Mouse (Mus musculus) embryonic facial prominence, embryonic 12.5 days (tissue): ENCODE data around the gene Ndufa8. TPM values are rescaled to one million over a fixed set of nuclear protein-coding genes. Genes with fewer than 3 reads are reported as not detected.
A peak's percentile ranks its signal among the peaks of the same experiment; 100 is the strongest.

Experiments used
- ATAC-seq: fragments of 200-750 bp; cut with Nextera tagmentation; 2 replicates; pipeline ENCODE4 v1.8.0; 2017; ENCODE audit not compliant: insufficient number of reproducible peaks, insufficient read depth, low FRiP score, low TSS enrichment
- H3K27ac ChIP-seq: fragments of 300-500 bp; sonication (generic); 2 replicates; pipeline ENCODE4 v1.5.1; 2016; ENCODE audit warnings: mild to moderate bottlenecking
- H3K27me3 ChIP-seq: fragments of 300-500 bp; sonication (generic); 2 replicates; pipeline ENCODE4 v1.6.1; 2016; ENCODE audit warnings: mild to moderate bottlenecking, moderate library complexity
- H3K36me3 ChIP-seq: fragments of 300-500 bp; sonication (generic); 2 replicates; pipeline ENCODE4 v1.6.1; 2016; ENCODE audit warnings: mild to moderate bottlenecking
- H3K4me1 ChIP-seq: fragments of 300-500 bp; sonication (generic); 2 replicates; pipeline ENCODE4 v1.6.1; 2016
- H3K4me2 ChIP-seq: fragments of 300-500 bp; sonication (generic); replicated peaks from 2 replicates; pipeline ENCODE4 v1.6.1; 2016; ENCODE audit warnings: mild to moderate bottlenecking, moderate library complexity
- H3K4me3 ChIP-seq: fragments of 300-500 bp; sonication (generic); 2 replicates; pipeline ENCODE4 v1.5.1; 2016; ENCODE audit warnings: mild to moderate bottlenecking
- H3K9ac ChIP-seq: fragments of 300-500 bp; sonication (generic); 2 replicates; pipeline ENCODE4 v1.6.1; 2016; ENCODE audit warnings: mild to moderate bottlenecking, moderate library complexity
- H3K9me3 ChIP-seq: fragments of 300-500 bp; sonication (generic); 2 replicates; pipeline ENCODE4 v1.6.1; 2016; ENCODE audit warnings: mild to moderate bottlenecking, moderate library complexity
- WGBS: fragments of 180-500 bp; shearing (Covaris S2); methylation state at CpG from one replicate; pipeline ENCODE4 v1.1.7; 2016; 5-methylcytosine and 5-hydroxymethylcytosine counted together
- polyA plus RNA-seq: library from polyadenylated mRNA; unstranded; fragments of >200 nt; fragmentation: Nextera tagmentation; extraction: Ambion mirVana; gene quantifications from 2 replicates; pipeline ENCODE4 v1.2.1, GENCODE M21; 2016

Ndufa8 gene
- polyA plus RNA-seq = 185 and 199 TPM in 2 replicates

- peak within 1 kb of the TSS; percentile 88 for H3K4me3 ChIP-seq
- no peaks in the 10 kb centered on the region for H3K27me3 ChIP-seq
- WGBS = under 1% methylated on average over 44 of the region's 44 CpGs
- no peaks in the 10 kb centered on the region for H3K9me3 ChIP-seq
- peak within 1 kb of the TSS; percentile 85 for H3K4me2 ChIP-seq
- H3K9ac ChIP-seq = peak within 1 kb of the TSS; percentile 82
- peaks cover 11% of the 10 kb centered on the region for H3K4me1 ChIP-seq
- ATAC-seq = peak; percentile 92
- H3K27ac ChIP-seq = no peak within 1 kb of the TSS
- H3K36me3 ChIP-seq = peaks cover 5% of the 10 kb centered on the region; the same call in 1 of the 2 replicates
Observed at GRCm38 (mm10) chr2:36048748-36049566, at the start of gene Ndufa8, which contains the start of gene Morn5. TSS of gene Ndufa8 (minus strand) at chr2:36049406. TSS of gene Morn5 (plus strand) at chr2:36049458.

- H3K36me3 ChIP-seq = no peaks in the 10 kb centered on the region
- no peak for ATAC-seq
- H3K4me3 ChIP-seq = peak overlapping the region; percentile 17
- H3K27me3 ChIP-seq = peaks cover 97% of the 10 kb centered on the region
- H3K4me2 ChIP-seq = peak overlapping the region; percentile 39
- 0 out of 2 replicates have a peak overlapping the region, but pooled peaks have one; percentile 2 for H3K9ac ChIP-seq
- H3K9me3 ChIP-seq = no peaks in the 10 kb centered on the region
- peak overlapping the region; percentile 41; the same call in 1 of the 2 replicates for H3K27ac ChIP-seq
- H3K4me1 ChIP-seq = peaks cover 31% of the 10 kb centered on the region
- WGBS = 6% methylated on average over 5 of the region's 5 CpGs
Observed at GRCm38 (mm10) chr2:36098021-36098420, 48.8 kb upstream of the Ndufa8 start.

- Histone ChIP-seq H3K4me1 (peaks cover 23% of the 10 kb centered on the region), H3K27ac (peak overlapping the region; percentile 41; the same call in 1 of the 2 replicates), H3K9me3 (no peaks in the 10 kb centered on the region), H3K4me2 (peak overlapping the region; percentile 39), H3K27me3 (peaks cover 97% of the 10 kb centered on the region), H3K9ac (no peak overlapping the region), H3K36me3 (no peaks in the 10 kb centered on the region), H3K4me3 (no peak overlapping the region)
- WGBS = 6% methylated on average over 18 of the region's 18 CpGs
- no peak for ATAC-seq
Observed at GRCm38 (mm10) chr2:36097129-36097815, 48.1 kb upstream of the Ndufa8 start.

GRCm38 (mm10) chr2:36093914-36094475 lies 44.8 kb upstream of the Ndufa8 start:
- Histone ChIP-seq H3K4me2 (0 out of 2 replicates have a peak overlapping the region, but pooled peaks have one; percentile 7), H3K36me3 (no peaks in the 10 kb centered on the region), H3K27ac (no peak overlapping the region), H3K27me3 (peaks cover 97% of the 10 kb centered on the region), H3K4me1 (peaks cover 33% of the 10 kb centered on the region), H3K9me3 (no peaks in the 10 kb centered on the region), H3K4me3 (no peak overlapping the region), H3K9ac (no peak overlapping the region)
- 8% methylated on average over 31 of the region's 31 CpGs for WGBS
- ATAC-seq = no peak

- Histone ChIP-seq H3K4me2 (no peak overlapping the region), H3K9me3 (no peaks in the 10 kb centered on the region), H3K27me3 (peaks cover 94% of the 10 kb centered on the region), H3K36me3 (no peaks in the 10 kb centered on the region), H3K4me1 (peaks cover 29% of the 10 kb centered on the region), H3K4me3 (no peak overlapping the region), H3K27ac (no peak overlapping the region), H3K9ac (no peak overlapping the region)
- ATAC-seq = no peak
- 21% methylated on average over 7 of the region's 7 CpGs for WGBS
Observed at GRCm38 (mm10) chr2:36093301-36093700, 44.1 kb upstream of the Ndufa8 start.

GRCm38 (mm10) chr2:36092748-36093147 lies 43.5 kb upstream of the Ndufa8 start:
- no peak for ATAC-seq
- 12% methylated on average over 4 of the region's 4 CpGs for WGBS
- Histone ChIP-seq H3K4me1 (peaks cover 23% of the 10 kb centered on the region), H3K9me3 (no peaks in the 10 kb centered on the region), H3K4me2 (no peak overlapping the region), H3K36me3 (no peaks in the 10 kb centered on the region), H3K9ac (no peak overlapping the region), H3K27me3 (peaks cover 92% of the 10 kb centered on the region), H3K27ac (no peak overlapping the region), H3K4me3 (no peak overlapping the region)

GRCm38 (mm10) chr2:36090853-36091741 lies 41.9 kb upstream of the Ndufa8 start:
- peaks cover 19% of the 10 kb centered on the region for H3K4me1 ChIP-seq
- peak overlapping the region; percentile 41 for H3K4me3 ChIP-seq
- peaks cover 84% of the 10 kb centered on the region for H3K27me3 ChIP-seq
- H3K36me3 ChIP-seq = no peaks in the 10 kb centered on the region
- H3K9ac ChIP-seq = peak overlapping the region; percentile 45
- peak overlapping the region; percentile 76 for H3K4me2 ChIP-seq
- 2% methylated on average over 70 of the region's 70 CpGs for WGBS
- peak; percentile 86 for ATAC-seq
- peak overlapping the region; percentile 23; the same call in 1 of the 2 replicates for H3K27ac ChIP-seq
- no peaks in the 10 kb centered on the region for H3K9me3 ChIP-seq

GRCm38 (mm10) chr2:36089190-36089589 lies 40.0 kb upstream of the Ndufa8 start:
- Histone ChIP-seq H3K9ac (no peak overlapping the region), H3K9me3 (no peaks in the 10 kb centered on the region)
- 64% methylated on average over 3 of the region's 3 CpGs for WGBS

GRCm38 (mm10) chr2:36085041-36085440 lies 35.8 kb upstream of the Ndufa8 start:
- H3K9me3 ChIP-seq = no peaks in the 10 kb centered on the region
- no peak for ATAC-seq
- no peaks in the 10 kb centered on the region for H3K36me3 ChIP-seq
- no peak overlapping the region for H3K4me3 ChIP-seq
- H3K27me3 ChIP-seq = peaks cover 24% of the 10 kb centered on the region
- H3K27ac ChIP-seq = no peak overlapping the region
- H3K9ac ChIP-seq = no peak overlapping the region
- WGBS = 90% methylated on average over 1 of the region's 1 CpGs
- no peak overlapping the region for H3K4me2 ChIP-seq
- H3K4me1 ChIP-seq = peaks cover 11% of the 10 kb centered on the region

More at GRCm38 (mm10) chr2:36089190-36089589, 40.0 kb upstream of the Ndufa8 start:
- H3K36me3 ChIP-seq = no peaks in the 10 kb centered on the region
- no peak overlapping the region for H3K27ac ChIP-seq
- H3K27me3 ChIP-seq = peaks cover 65% of the 10 kb centered on the region
- H3K4me2 ChIP-seq = no peak overlapping the region
- no peak overlapping the region for H3K4me3 ChIP-seq
- ATAC-seq = no peak
- peaks cover 18% of the 10 kb centered on the region for H3K4me1 ChIP-seq

- H3K9me3 ChIP-seq = no peaks in the 10 kb centered on the region
- 79% methylated on average over 9 of the region's 9 CpGs for WGBS
- no peak for ATAC-seq
- H3K4me2 ChIP-seq = no peak overlapping the region
- no peaks in the 10 kb centered on the region for H3K36me3 ChIP-seq
- H3K4me3 ChIP-seq = no peak overlapping the region
- H3K27me3 ChIP-seq = peaks cover 9% of the 10 kb centered on the region; the same call in 1 of the 2 replicates
- H3K4me1 ChIP-seq = peaks cover 21% of the 10 kb centered on the region
- no peak overlapping the region for H3K9ac ChIP-seq
- no peak overlapping the region for H3K27ac ChIP-seq
Observed at GRCm38 (mm10) chr2:36082802-36083580, 33.8 kb upstream of the Ndufa8 start.
